Mouse (Mus musculus) liver, embryonic 13.5 days (tissue): ENCODE measurements around the gene Sgpl1. TPM values are rescaled to one million over a fixed set of nuclear protein-coding genes. Genes with fewer than 3 reads are reported as not detected.
A peak's percentile ranks its signal among the peaks of the same experiment; 100 is the strongest.

Experiments used
- ATAC-seq: fragments of 200-750 bp; cut with Nextera tagmentation; 2 replicates; pipeline ENCODE4 v1.8.0; 2017; ENCODE audit warnings: low read depth, mild to moderate bottlenecking, moderate number of reproducible peaks, moderate library complexity
- DNase-seq: peaks from one replicate; pipeline ENCODE4 v3.0.0; 2022
- H3K27ac ChIP-seq: fragments of 300-500 bp; sonication (generic); 2 replicates; pipeline ENCODE4 v1.5.1; 2015; ENCODE audit warnings: moderate library complexity, mild to moderate bottlenecking, inconsistent platforms
- H3K27me3 ChIP-seq: fragments of 300-500 bp; sonication (generic); 2 replicates; pipeline ENCODE4 v1.6.1; 2015; ENCODE audit warnings: mild to moderate bottlenecking, inconsistent platforms
- H3K36me3 ChIP-seq: fragments of 300-500 bp; sonication (generic); 2 replicates; pipeline ENCODE4 v1.6.1; 2015; ENCODE audit warnings: mild to moderate bottlenecking, inconsistent platforms
- H3K4me1 ChIP-seq: fragments of 300-500 bp; sonication (generic); replicated peaks from 2 replicates; pipeline ENCODE4 v1.6.1; 2015; ENCODE audit warnings: inconsistent platforms
- H3K4me2 ChIP-seq: fragments of 300-500 bp; sonication (generic); 2 replicates; pipeline ENCODE4 v1.6.1; 2015; ENCODE audit warnings: inconsistent platforms, mild to moderate bottlenecking, moderate library complexity
- H3K4me3 ChIP-seq: fragments of 300-500 bp; sonication (generic); replicated peaks from 2 replicates; pipeline ENCODE4 v1.5.1; 2015; ENCODE audit warnings: mild to moderate bottlenecking, inconsistent platforms
- H3K9ac ChIP-seq: fragments of 300-500 bp; sonication (generic); 2 replicates; pipeline ENCODE4 v1.6.1; 2015; ENCODE audit warnings: mild to moderate bottlenecking, inconsistent platforms
- H3K9me3 ChIP-seq: fragments of 300-500 bp; sonication (generic); replicated peaks from 2 replicates; pipeline ENCODE4 v1.6.1; 2016; ENCODE audit warnings: inconsistent platforms
- WGBS: fragments of 180-500 bp; shearing (Covaris S2); methylation state at CpG from one replicate; pipeline ENCODE4 v1.1.7; 2015; ENCODE audit not compliant: insufficient replicate concordance; 5-methylcytosine and 5-hydroxymethylcytosine counted together
- polyA plus RNA-seq: library from polyadenylated mRNA; unstranded; fragments of >200 nt; fragmentation: Nextera tagmentation; extraction: Ambion mirVana; gene quantifications from 2 replicates; pipeline ENCODE4 v1.2.1, GENCODE M21; 2015

The Sgpl1 gene
- polyA plus RNA-seq: 12.5 and 15.6 TPM in 2 replicates

GRCm38 (mm10) chr10:61147157-61148040 is at the start of gene Sgpl1:
TSS of gene Sgpl1 (minus strand) at chr10:61147703.
- H3K4me1 ChIP-seq: peaks cover 63% of the 10 kb centered on the region
- ATAC-seq: peak; percentile 84

DNA sequence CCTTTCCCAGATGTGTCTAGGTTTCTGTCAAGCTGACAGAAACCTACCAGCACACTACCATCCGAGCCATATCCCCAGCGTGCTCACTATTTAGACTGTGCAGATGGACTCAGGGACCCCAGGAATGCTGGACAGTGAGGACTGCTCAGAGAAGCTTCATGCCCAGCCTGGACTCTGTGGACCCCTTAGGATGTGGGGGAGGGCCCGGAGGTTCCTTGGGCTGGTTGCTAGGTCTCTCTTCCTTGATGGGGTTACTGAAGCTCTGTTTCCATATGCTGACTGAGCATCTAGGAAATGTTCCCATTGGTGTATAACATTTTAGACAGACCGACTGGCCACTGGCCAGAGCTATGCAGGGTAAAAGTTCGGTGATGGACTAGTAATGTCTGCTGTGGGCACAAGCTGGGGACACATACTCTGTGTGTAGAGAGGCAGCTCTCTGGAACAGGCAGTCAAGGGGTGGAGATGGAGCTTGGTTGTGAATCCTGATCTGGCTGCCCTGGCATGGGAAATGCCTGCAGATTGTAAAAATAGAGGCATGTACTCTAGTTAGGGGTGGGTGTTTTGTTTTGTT is 48.3 kb upstream of the Sgpl1 start:
- no peaks in the 10 kb centered on the region for H3K27me3 ChIP-seq
- H3K27ac ChIP-seq: no peak overlapping the region
- DNase-seq (no peak), ATAC-seq (no peak)
- no peak overlapping the region for H3K4me3 ChIP-seq
- H3K9me3 ChIP-seq: no peaks in the 10 kb centered on the region
- H3K36me3 ChIP-seq: no peaks in the 10 kb centered on the region
- WGBS: 67% methylated on average over 5 of the region's 5 CpGs
- no peak overlapping the region for H3K4me2 ChIP-seq
- H3K4me1 ChIP-seq: no peaks in the 10 kb centered on the region
- H3K9ac ChIP-seq: no peak overlapping the region

More at GRCm38 (mm10) chr10:61147157-61148040, at the start of gene Sgpl1:
- DNase-seq: peak; percentile 76
- Histone ChIP-seq H3K4me3 (peak within 1 kb of the TSS; percentile 94), H3K36me3 (no peaks in the 10 kb centered on the region), H3K9ac (peak within 1 kb of the TSS; percentile 85), H3K27me3 (no peaks in the 10 kb centered on the region), H3K27ac (peak within 1 kb of the TSS; percentile 85), H3K9me3 (no peaks in the 10 kb centered on the region), H3K4me2 (peak within 1 kb of the TSS; percentile 100)
- 1% methylated on average over 81 of the region's 82 CpGs for WGBS

- Histone ChIP-seq H3K27me3 (no peaks in the 10 kb centered on the region), H3K4me1 (no peaks in the 10 kb centered on the region), H3K27ac (no peak overlapping the region), H3K9ac (no peak overlapping the region), H3K9me3 (no peaks in the 10 kb centered on the region), H3K36me3 (no peaks in the 10 kb centered on the region), H3K4me3 (no peak overlapping the region), H3K4me2 (no peak overlapping the region)
- DNase-seq (no peak), ATAC-seq (no peak)
- 66% methylated on average over 8 of the region's 8 CpGs for WGBS
These were observed 47.7 kb upstream of the Sgpl1 start for GRCm38 (mm10) chr10:61195216-61195615.

- WGBS: 67% methylated on average over 9 of the region's 9 CpGs
These were observed 47.1 kb upstream of the Sgpl1 start for GRCm38 (mm10) chr10:61194611-61195010.

DNA sequence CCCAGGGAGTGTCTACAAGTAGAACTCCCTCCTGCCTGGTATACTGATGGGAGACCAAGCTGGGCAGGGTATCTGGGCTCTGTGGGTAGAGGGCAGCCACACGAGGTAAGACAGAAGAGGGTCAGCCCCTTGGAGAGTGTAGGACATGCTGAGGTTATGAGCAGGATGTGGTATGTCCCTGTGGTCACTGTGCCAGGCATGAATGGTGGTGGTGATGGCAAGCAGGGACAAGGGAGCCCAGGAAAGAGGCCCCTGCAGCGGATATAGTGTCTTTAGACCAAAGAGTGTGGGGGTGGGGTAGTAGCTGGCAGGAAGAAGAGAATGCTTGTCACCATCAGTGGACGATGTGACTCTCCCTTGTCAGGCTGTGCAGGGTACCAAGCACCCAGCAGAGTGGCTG is 40.5 kb upstream of the Sgpl1 start:
- Histone ChIP-seq H3K9ac (no peak overlapping the region), H3K36me3 (no peaks in the 10 kb centered on the region), H3K4me3 (no peak overlapping the region), H3K9me3 (no peaks in the 10 kb centered on the region), H3K4me1 (no peaks in the 10 kb centered on the region), H3K4me2 (no peak overlapping the region), H3K27ac (no peak overlapping the region), H3K27me3 (peaks cover 7% of the 10 kb centered on the region; the same call in 1 of the 2 replicates)
- no peak for DNase-seq
- 13% methylated on average over 3 of the region's 3 CpGs for WGBS
- no peak for ATAC-seq

More at GRCm38 (mm10) chr10:61194611-61195010, 47.1 kb upstream of the Sgpl1 start:
- no peak overlapping the region for H3K4me3 ChIP-seq
- ATAC-seq (no peak), DNase-seq (no peak)
- no peaks in the 10 kb centered on the region for H3K27me3 ChIP-seq
- no peak overlapping the region for H3K27ac ChIP-seq
- no peaks in the 10 kb centered on the region for H3K36me3 ChIP-seq
- no peak overlapping the region for H3K9ac ChIP-seq
- no peaks in the 10 kb centered on the region for H3K4me1 ChIP-seq
- no peak overlapping the region for H3K4me2 ChIP-seq
- H3K9me3 ChIP-seq: no peaks in the 10 kb centered on the region

DNA sequence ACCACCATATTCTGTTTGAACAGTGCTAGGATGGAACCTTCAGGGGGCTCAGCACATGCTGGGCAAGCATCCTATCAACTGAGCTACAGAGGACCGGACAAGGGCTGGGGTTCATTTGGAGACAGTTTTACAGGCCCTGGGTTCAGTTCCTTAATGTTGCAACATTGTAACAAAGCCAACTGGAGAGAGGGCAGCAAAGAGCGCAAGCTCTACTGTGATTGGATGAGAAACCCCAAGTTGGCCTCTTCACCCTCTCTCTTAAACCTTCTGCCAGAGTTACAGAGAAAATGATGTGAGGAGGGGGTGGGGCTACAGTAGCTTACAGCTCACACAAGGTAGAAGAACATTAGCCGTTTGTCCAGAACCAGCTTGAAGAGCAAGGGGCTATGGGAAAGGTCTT is 39.5 kb upstream of the Sgpl1 start:
- 63% methylated on average over 3 of the region's 3 CpGs for WGBS
- Histone ChIP-seq H3K4me1 (no peaks in the 10 kb centered on the region), H3K9ac (no peak overlapping the region), H3K27me3 (peaks cover 7% of the 10 kb centered on the region; the same call in 1 of the 2 replicates), H3K9me3 (no peaks in the 10 kb centered on the region), H3K4me3 (no peak overlapping the region), H3K36me3 (no peaks in the 10 kb centered on the region), H3K4me2 (no peak overlapping the region), H3K27ac (no peak overlapping the region)
- ATAC-seq (no peak), DNase-seq (no peak)

- peaks cover 24% of the 10 kb centered on the region for H3K27me3 ChIP-seq
- no peak overlapping the region for H3K27ac ChIP-seq
- H3K4me3 ChIP-seq: no peak overlapping the region
- H3K4me1 ChIP-seq: peaks cover 4% of the 10 kb centered on the region; the same call in 1 of the 2 replicates
- no peaks in the 10 kb centered on the region for H3K36me3 ChIP-seq
- no peaks in the 10 kb centered on the region for H3K9me3 ChIP-seq
- H3K4me2 ChIP-seq: no peak overlapping the region
- ATAC-seq (no peak), DNase-seq (no peak)
- 56% methylated on average over 6 of the region's 6 CpGs for WGBS
- no peak overlapping the region for H3K9ac ChIP-seq
These were observed 32.4 kb upstream of the Sgpl1 start for GRCm38 (mm10) chr10:61179927-61180326.

DNA sequence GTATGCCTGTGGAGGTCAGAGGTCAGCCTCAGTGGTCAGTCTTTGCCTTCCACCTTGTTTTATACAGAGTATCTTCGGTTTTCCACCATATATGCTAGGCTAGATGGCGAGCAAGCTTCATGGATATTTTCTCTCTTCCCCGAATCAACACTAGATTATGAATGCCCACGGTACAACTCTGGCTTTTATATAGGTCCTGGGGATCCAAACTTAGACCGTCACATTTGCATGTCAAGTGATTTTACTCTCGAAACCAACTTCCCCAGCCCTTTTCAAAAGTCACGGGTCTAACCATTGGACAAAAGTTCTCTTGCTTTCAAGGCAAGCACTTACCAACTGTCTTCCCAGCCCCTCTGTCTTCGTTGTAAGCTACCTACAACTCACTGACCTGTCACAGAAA is 31.2 kb upstream of the Sgpl1 start:
- no peaks in the 10 kb centered on the region for H3K9me3 ChIP-seq
- H3K27me3 ChIP-seq: peaks cover 30% of the 10 kb centered on the region
- H3K36me3 ChIP-seq: no peaks in the 10 kb centered on the region
- H3K9ac ChIP-seq: no peak overlapping the region
- peaks cover 4% of the 10 kb centered on the region; the same call in 1 of the 2 replicates for H3K4me1 ChIP-seq
- WGBS: 65% methylated on average over 8 of the region's 8 CpGs
- no peak overlapping the region for H3K4me2 ChIP-seq
- no peak overlapping the region for H3K27ac ChIP-seq
- no peak overlapping the region for H3K4me3 ChIP-seq
- ATAC-seq: no peak
- DNase-seq: no peak

- Histone ChIP-seq H3K27me3 (peaks cover 27% of the 10 kb centered on the region), H3K36me3 (no peaks in the 10 kb centered on the region), H3K27ac (no peak overlapping the region), H3K9ac (no peak overlapping the region), H3K4me2 (no peak overlapping the region), H3K4me3 (no peak overlapping the region), H3K4me1 (peaks cover 4% of the 10 kb centered on the region; the same call in 1 of the 2 replicates), H3K9me3 (no peaks in the 10 kb centered on the region)
- no peak for ATAC-seq
- 61% methylated on average over 4 of the region's 4 CpGs for WGBS
- DNase-seq: no peak
These were observed 30.2 kb upstream of the Sgpl1 start for GRCm38 (mm10) chr10:61177751-61178150.

GRCm38 (mm10) chr10:61176221-61176790 is 28.8 kb upstream of the Sgpl1 start:
- ATAC-seq (no peak), DNase-seq (no peak)
- no peak overlapping the region for H3K27ac ChIP-seq
- WGBS: 46% methylated on average over 7 of the region's 7 CpGs
- no peak overlapping the region for H3K9ac ChIP-seq
- H3K4me2 ChIP-seq: 0 out of 2 replicates have a peak overlapping the region, but pooled peaks have one; percentile 21
- H3K27me3 ChIP-seq: peaks cover 31% of the 10 kb centered on the region
- H3K36me3 ChIP-seq: no peaks in the 10 kb centered on the region
- H3K4me3 ChIP-seq: no peak overlapping the region
- H3K4me1 ChIP-seq: peaks cover 4% of the 10 kb centered on the region; the same call in 1 of the 2 replicates
- no peaks in the 10 kb centered on the region for H3K9me3 ChIP-seq

GRCm38 (mm10) chr10:61175442-61176204 is 28.1 kb upstream of the Sgpl1 start:
- Histone ChIP-seq H3K36me3 (no peaks in the 10 kb centered on the region), H3K27me3 (peaks cover 33% of the 10 kb centered on the region), H3K27ac (no peak overlapping the region), H3K4me3 (no peak overlapping the region), H3K4me1 (peaks cover 4% of the 10 kb centered on the region; the same call in 1 of the 2 replicates), H3K9me3 (no peaks in the 10 kb centered on the region), H3K4me2 (peak overlapping the region; percentile 21; the same call in 1 of the 2 replicates), H3K9ac (no peak overlapping the region)
- DNase-seq (peak; percentile 6), ATAC-seq (no peak)
- 10% methylated on average over 24 of the region's 24 CpGs for WGBS
